Mouse (Mus musculus) olfactory bulb, adult 2 months (tissue): ENCODE measurements around the gene Klc2.
"Not testable (repeated sequence)": the region's sequence is repeated elsewhere in the genome, so short reads cannot be mapped to it uniquely, and the experiment has no call there.

ENCODE experiments used
- CTCF ChIP-seq: fragments of 200-500 bp; IDR thresholded peaks from 2 replicates; pipeline ENCODE4 v1.5.1; 2012; ENCODE audit warnings: low read depth, mild to moderate bottlenecking, low read length, moderate library complexity; ENCODE audit not compliant: insufficient read depth
- POLR2A ChIP-seq: fragments of 200-500 bp; IDR thresholded peaks from 2 replicates; pipeline ENCODE4 v1.6.1; 2012; ENCODE audit warnings: mild to moderate bottlenecking, low read depth, low read length, moderate library complexity; ENCODE audit not compliant: insufficient read depth

- TF ChIP-seq CTCF, POLR2A: not testable (repeated sequence)
Measured at GRCm38 (mm10) chr19:5086533-5086932, 31.8 kb downstream of the Klc2 start.
